Mouse (Mus musculus): ENCODE results near the gene Selenon. TPM values are rescaled to one million over a fixed set of nuclear protein-coding genes. Genes with fewer than 3 reads are reported as not detected.
"Not testable (repeated sequence)": the region's sequence is repeated elsewhere in the genome, so short reads cannot be mapped to it uniquely, and the experiment has no call there.

The Selenon gene
- total RNA-seq, 2 experiments from 2014 or later, result 46.4 to 49.9 TPM

- no peak for DNase-seq
Observed at GRCm38 (mm10) chr4:134505303-134505789, 46.6 kb downstream of the Selenon start.

- DNase-seq, result no peak
Observed at GRCm38 (mm10) chr4:134503686-134504357, 48.1 kb downstream of the Selenon start.

DNA sequence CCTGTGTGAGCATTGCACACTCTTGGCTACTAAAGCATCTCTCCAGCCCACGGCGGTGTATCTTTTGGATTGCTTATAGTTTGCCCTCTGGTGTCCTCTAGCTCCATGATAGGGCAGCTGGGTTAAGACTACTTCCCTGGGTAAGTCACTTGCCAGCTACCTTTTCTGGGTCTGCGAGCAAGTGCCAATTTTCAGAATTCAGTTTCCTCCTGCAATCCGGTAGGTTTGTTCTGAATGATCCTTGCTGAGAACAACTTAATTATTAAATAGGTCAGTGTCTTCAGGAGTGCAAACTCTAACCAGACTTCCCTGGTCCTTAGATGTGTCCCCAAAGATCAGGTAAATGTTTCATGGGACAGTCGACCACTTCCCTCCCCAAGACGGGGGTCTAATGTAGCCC lies 50.9 kb downstream of the Selenon start:
- DNase-seq, result no peak

GRCm38 (mm10) chr4:134498983-134499382 lies 53.0 kb downstream of the Selenon start:
- DNase-seq, result not testable (repeated sequence)

DNA sequence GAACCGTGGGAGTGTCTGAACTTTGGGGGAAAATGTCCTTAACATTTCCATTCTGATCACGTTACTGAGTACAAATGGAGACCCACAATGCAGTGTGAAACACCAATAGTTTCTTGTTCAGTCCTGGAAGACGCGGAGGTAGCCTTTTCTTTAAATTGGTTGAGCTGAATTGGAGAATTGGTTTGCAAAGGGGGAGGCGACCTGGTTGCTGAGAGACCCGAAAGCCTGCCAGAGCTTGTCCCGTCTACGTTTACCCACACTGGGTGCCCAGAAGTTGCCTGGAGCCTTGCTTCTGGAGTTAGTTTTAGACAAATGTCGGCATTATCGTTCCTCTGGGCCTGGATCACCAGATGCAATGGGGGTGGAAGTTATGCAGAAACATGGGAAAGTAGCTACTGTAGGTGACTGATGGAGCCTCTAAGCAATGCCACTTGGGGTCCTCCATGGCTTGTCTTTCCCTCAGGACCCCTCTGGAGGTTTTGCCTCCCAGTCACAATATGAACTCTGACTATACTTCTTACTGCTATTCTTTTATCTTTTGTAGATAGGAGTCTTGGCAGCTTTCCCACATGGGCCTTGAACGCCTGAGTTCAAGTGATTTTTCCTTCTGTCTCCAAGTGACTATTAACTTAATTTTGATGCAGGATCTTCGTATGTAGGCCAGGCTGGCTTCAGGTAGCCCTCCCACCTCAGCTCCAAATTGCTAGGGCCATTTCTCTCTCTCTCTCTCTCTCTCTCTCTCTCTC lies 53.8 kb downstream of the Selenon start:
- DNase-seq, result no peak

DNA sequence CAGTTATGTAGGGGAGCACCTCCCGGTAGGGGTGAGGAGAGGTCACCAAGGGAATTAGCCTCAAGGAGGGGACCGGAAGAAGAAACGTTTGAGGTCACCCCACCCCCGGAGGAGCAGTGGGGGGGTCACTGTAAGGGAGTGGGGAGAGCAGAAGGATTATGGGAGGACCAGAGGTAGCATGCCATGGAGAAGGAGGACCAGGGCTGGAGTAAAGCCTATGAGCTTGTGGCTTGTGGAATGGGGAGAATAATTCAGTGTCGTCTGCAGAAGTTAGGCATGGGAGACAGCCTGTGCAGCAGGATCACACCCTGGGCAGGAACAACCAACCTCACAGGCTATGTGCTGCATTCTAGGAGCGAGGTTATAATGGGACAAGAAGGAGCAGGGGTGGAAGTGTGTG lies 54.7 kb downstream of the Selenon start:
- DNase-seq, result no peak

DNA sequence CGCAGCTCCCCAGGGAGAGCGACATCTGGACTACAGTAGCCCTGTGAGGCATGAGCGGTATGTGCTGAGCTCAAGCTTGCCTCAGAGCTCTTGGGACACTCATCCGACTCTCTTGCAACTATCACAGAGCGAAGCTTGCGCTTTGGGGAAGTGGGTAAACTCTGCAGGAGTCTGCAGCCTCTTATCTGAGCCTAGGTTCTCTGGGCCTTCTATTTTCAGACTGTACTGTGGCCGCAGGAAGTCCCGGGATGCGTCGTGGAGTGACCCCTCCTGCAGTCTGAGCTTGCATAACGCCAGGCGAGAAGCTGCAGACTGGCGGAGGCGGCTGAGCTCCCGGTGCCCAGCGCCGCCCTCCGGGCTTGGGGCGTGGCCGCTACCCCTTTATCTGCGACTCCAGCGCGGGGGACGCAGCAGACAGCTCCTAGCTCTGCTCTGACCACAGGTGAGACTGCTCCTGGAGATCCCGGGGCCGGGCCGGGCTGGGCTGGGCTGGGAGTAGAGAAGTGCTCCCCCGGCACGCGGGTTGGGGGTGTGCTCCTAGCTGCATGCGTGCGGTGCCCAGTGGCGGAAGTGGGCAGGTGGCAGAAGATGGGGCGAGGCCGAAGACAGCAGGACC lies 55.3 kb downstream of the Selenon start, which contains the start of gene Paqr7:
TSS of gene Paqr7 (plus strand) at position 103 of the 616 bp plus-strand sequence.
- peak; percentile 72 for DNase-seq

- DNase-seq, result no peak
Observed at GRCm38 (mm10) chr4:134495546-134495923, 56.4 kb downstream of the Selenon start.

- no peak for DNase-seq
Observed at GRCm38 (mm10) chr4:134494780-134495545, 57.0 kb downstream of the Selenon start.

GRCm38 (mm10) chr4:134494161-134494560 lies 57.8 kb downstream of the Selenon start:
- DNase-seq, result not testable (repeated sequence)

DNA sequence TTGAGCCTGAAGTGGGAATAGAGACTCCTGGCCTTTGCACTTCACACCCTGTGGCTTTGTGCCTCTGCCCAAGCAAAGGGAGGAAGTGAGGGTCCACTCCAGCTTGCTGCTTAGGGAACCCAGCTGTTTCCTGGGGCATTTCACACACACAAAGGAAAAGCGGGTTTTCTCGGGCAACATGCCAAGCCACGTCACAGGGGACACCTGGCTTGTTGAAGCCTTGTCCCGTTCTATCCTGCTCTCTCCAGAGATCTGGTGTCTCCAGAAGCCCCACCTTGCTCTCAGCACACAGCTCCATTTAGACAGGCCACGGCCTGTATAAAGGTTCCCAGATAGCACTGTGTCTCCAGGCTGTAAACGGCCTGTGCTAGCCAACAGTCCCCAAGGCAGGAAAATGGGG lies 60.2 kb downstream of the Selenon start:
- peak; percentile 46 for DNase-seq

DNA sequence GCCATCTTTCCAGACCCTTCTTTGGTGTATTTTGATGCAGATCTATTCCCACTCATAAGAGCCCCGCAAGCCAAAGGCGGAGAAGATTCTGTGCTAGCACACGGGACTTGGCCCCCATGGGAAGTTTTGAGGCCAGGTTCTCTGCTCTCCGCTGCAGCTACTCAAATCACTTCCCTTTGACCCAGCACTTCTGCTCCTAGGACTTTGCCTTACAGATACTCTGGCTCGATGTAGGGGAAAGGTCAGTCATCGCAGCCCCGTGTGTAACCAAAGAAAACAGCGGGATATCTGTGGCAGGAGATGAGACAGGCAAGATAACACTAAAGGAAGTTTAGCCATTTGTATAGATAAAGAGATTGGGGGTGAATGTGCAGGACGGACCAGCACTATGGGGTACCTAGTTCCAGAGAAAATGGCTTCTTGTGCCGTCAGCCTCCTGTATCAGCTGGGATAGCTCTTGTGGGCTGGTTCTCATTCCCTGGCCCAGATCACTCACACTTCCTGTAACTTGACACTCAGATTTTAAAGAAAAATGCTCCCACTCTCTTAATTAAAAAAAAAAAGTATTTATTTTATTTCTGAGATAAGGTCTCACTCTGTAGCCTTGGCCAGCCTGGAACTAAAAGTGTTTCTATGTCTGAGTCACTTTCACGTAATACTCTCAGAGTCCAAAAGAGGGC lies 61.8 kb downstream of the Selenon start:
- DNase-seq, result no peak

- no peak for DNase-seq
Observed at GRCm38 (mm10) chr4:134488211-134488610, 63.8 kb downstream of the Selenon start.

Small RNAs within 50 kb of the gene (microRNA-seq; reads per million reads assigned to microRNA genes)
- 0 to 0.69 reads per million in 2 experiments for gene Mir6403

Other genes with a start within 250 kb of the Selenon start
- gene Trim63, start 237.0 kb downstream of the Selenon start, total RNA-seq (2021), result 100 to 1,000 TPM; 199 to 226 TPM
- gene Slc30a2, start 209.0 kb downstream of the Selenon start, total RNA-seq (2021), result under 1 TPM; 0.29 to 0.61 TPM
- 1 to 10 TPM; 2.7 to 2.9 TPM for gene Extl1, start 168.3 kb downstream of the Selenon start, total RNA-seq (2021)
- gene Pafah2, start 155.8 kb downstream of the Selenon start, total RNA-seq (2021), result 1 to 10 TPM; 8.6 to 8.9 TPM
- 100 to 1,000 TPM; 312 to 327 TPM for gene Stmn1, start 83.8 kb downstream of the Selenon start, total RNA-seq (2021)
- 1 to 10 TPM; 8.2 to 9.0 TPM for gene Paqr7, start 55.5 kb downstream of the Selenon start, total RNA-seq (2021)
- 1 to 10 TPM; 2.9 to 3.6 TPM for gene Aunip, start 41.2 kb downstream of the Selenon start, total RNA-seq (2021)
- gene Mtfr1l, start 16.8 kb downstream of the Selenon start, total RNA-seq (2021), result 100 to 1,000 TPM; 145 to 150 TPM
- 10 to 100 TPM; 30.4 to 30.7 TPM for gene Man1c1, start 152.1 kb upstream of the Selenon start, total RNA-seq (2021)
- 10 to 100 TPM; 21.6 to 22.4 TPM for gene Ldlrap1, start 215.9 kb upstream of the Selenon start, total RNA-seq (2021)